Mouse (Mus musculus): ENCODE results near the gene Mrpl47.
"Not testable (repeated sequence)": the region's sequence is repeated elsewhere in the genome, so short reads cannot be mapped to it uniquely, and the experiment has no call there.

Mrpl47 gene

GRCm38 (mm10) chr3:32737172-32737655 is at the start of gene Mrpl47:
TSS of gene Mrpl47 (minus strand) at chr3:32737605.
- no peak for DNase-seq

DNA sequence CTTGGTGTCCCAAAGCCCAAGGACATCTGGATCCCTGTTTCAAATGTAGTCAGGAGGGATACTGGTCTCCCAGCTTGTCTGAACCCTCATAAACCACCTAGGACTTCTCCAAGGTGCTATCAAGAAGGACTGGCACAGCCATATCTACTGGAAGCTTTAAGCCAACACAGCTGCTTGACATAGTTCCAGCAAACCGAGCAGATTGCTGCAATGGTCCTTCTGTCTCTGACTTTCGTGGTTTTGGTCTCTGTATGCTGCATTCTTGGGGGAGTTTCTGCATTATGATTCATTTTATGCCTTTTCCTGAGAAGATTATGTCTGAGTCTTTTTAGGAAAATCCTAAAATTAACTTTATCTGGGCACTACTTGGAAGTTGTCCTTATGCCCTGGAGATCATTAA is 33.4 kb upstream of the Mrpl47 start:
- DNase-seq, result no peak

DNA sequence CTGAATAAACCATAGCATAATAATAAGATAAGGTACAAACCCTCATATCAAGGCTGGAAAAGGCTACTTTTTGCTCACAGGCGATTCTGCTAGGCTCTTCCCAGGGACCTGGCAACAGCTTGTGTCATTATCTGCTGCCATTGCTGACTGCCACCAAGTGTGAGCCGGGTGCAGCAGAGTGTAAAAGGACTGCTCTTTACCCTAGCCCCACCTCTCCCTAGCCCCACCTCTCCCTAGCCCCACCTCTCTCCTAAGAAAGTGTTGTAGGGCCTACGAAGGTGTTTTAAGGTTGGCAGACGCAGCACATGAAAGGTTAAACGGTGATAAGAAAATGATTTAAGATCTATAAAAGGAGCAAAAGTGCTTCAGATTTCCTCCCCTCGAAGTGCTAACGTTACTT is 26.5 kb upstream of the Mrpl47 start:
- no peak for DNase-seq

DNA sequence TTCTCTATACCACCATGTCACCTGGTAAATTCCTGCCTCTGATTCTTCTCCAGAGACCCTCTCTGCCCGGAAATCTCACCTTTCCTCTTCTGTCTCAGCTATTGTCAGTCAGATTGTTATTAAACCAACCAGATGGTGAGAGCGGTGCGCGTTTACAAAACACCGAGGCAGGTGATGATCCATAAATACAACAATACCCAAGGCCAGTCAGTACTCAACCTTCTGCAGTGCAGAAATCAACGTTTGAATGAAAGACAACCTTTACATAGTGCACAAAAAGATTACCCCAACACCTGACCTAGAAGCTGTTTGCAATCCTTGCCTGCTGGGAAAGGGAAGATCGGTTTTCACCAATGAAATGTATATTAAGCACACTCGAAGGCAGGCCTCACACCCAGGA is 25.6 kb upstream of the Mrpl47 start:
- no peak for DNase-seq

GRCm38 (mm10) chr3:32759212-32759611 is 21.8 kb upstream of the Mrpl47 start:
- no peak for DNase-seq

DNA sequence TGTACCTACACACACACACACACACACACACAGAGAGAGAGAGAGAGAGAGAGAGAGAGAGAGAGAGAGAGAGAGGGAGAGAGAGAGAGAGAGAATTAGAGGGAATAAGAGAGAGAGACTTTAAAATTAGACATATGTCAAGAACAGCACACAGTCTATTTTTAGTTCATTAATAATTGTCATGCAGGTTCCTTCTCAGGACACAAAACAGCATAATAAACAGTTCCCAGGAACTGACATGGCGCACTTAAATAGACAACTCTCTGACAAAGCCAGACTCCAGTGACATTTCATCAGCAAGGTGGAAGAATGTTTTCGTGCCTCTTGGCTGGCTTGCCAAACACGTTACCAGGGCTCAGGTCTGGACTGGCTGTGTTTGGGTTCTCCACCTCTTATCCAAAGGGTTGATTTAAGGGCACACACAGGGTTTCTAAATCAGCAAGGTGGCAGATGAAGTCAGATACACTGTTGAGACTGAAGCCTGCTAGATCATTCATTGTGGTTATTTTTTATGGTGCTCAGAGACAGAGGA is 17.0 kb upstream of the Mrpl47 start:
- DNase-seq, result no peak

GRCm38 (mm10) chr3:32749820-32750579 is 12.6 kb upstream of the Mrpl47 start:
- DNase-seq, result no peak

- DNase-seq, result no peak
These were observed 11.0 kb upstream of the Mrpl47 start for GRCm38 (mm10) chr3:32748384-32748783.

- not testable (repeated sequence) for DNase-seq
These were observed 8.0 kb upstream of the Mrpl47 start for GRCm38 (mm10) chr3:32745426-32745825.

DNA sequence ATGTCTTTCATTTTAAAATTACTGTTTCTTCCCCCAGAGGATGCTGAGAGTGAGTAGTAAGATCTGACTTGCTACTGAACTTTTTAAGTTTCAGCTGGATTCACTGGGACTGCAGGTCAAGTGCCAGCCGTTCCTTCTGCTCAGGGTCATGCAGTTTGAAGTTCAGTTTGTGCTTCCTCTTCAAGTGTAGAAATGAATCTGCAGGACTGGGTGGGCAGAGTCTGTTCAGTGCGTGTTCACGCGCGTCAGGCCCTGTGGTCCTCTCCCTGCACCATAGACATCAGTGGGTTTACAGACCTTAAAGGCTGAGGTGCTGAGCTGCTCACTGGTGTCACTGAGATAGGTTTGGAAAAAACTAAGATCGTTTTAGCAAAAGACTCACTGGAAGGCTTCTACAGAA is 7.6 kb upstream of the Mrpl47 start:
- DNase-seq, result no peak

- no peak for DNase-seq
These were observed 4.9 kb upstream of the Mrpl47 start for GRCm38 (mm10) chr3:32742276-32742780.

GRCm38 (mm10) chr3:32738549-32738948 is 1.1 kb upstream of the Mrpl47 start:
- DNase-seq, result no peak

GRCm38 (mm10) chr3:32736244-32737171 is 897 bp downstream of the Mrpl47 start, which contains the start of gene Ndufb5:
TSS of gene Ndufb5 (plus strand) at chr3:32736990.
- DNase-seq, result peak; percentile 93

DNA sequence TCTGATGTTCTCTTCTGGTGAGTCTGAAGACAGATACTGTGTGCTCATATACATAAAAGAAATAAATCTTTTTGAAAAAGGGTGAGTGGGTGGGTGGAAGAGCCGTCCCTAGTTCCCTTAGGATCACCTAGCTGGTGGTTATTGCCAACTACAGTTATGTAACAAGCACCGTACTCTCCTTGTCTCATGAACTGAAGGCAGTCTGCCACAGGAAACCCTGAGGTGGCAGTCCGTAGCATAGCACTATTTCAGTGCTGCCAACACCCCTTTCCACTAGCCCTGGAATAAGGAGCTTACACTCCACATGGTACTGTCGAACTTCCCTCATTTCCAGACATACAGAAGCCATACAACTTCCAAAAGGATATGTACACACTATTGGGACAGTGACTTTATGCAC is 9.5 kb downstream of the Mrpl47 start:
- no peak for DNase-seq

GRCm38 (mm10) chr3:32725951-32726350 is 11.5 kb downstream of the Mrpl47 start:
- no peak for DNase-seq

DNA sequence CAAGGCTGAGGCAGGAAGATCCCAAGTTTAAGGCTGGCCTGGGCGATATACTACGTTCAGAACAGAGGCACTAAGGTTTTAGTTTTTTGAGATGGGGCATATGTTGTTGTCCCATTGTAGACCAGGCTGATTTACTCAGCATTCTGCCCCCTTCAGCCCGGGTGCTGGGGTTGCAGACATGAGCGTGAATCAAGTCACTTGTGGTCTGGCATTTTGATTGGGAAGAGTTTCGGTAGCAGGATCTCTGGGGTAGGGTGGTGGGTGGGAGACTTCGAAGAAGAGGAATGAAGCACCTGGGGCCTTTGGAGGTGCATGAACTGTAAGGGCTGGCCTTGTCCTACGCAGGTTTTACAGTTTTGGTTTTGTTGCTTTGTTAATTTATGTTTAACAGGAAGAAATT is 13.2 kb downstream of the Mrpl47 start:
- no peak for DNase-seq

DNA sequence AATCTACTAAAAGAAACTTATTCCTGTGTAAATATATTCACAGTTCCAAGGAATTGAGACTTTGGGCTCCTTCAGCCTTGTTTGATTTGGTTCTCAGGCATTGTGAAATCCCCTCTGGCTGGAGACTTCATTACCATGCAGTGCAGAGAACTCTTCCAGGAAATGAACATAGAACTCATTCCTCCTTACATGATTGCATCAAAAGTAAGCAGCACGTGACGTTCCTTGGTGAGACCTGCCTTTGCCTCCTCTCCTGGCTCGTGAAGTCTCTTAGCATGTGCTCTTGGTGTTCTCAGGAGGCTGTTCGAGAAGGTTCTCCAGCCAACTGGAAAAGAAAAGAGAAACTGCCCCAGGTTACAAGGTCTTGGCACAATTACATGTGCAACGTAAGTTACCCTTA is 19.1 kb downstream of the Mrpl47 start:
- DNase-seq, result no peak

- DNase-seq, result not testable (repeated sequence)
These were observed 20.0 kb downstream of the Mrpl47 start for GRCm38 (mm10) chr3:32717403-32717802.

DNA sequence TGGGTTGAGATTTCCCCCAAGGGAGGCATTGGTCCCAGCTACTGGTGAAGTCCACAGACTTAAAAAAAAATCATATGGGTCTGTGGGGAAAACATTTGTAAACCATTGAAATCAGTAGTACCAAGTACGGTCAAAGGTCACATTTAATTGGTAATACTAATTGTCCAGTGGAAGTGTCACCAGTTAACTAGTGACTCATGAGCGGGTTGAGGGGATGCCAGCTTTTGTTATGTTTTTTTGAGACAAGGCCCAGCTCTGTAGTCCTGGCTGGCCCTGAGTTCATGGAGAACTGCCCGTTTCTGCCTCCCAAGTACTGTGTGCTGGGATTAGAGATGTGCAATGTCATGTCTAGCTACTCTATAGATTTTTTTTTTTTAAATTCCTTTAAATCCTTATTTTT is 23.7 kb downstream of the Mrpl47 start:
- no peak for DNase-seq

GRCm38 (mm10) chr3:32709388-32709787 is 28.0 kb downstream of the Mrpl47 start:
- no peak for DNase-seq

DNA sequence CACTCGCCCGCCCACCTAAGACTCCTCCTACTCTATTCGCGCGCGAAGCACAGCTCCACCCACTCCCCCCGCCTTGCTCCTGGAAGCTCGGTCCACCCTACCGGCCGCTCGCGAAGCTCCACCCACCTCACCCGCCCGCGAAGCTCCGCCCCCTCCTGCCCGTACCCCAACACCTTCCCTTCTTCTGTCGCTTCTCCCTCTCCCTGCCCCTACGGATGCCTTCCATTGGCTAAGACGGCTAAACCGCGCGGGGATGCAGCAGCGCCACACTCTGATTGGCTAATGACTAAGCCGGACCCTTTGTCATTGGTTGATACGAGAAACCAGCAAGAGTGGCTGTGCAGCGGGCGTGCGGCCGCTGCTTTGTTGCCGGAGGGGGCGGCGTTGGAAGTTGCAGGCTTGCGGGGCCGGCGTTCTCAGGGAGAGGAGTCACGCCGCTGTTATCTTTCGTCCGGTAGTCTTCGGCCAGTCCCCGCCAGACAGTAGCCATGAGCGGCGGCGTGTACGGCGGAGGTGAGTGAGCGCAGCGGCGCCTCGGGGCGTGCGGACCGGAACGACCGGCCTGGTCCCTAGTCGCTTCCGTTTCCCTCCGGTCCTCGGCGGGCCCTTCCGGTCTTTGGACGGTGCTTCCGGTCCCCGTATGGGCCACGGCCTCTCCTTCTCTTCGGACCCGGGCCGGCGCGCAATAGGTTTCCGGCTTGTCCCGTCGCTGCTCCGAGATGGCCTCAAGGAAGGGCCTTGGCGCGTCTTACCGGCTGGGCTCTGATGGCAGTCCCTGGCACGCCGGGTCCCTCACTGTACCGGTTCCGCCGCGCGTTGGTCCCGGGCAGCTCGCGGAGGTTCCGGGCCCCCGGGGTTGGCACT is 28.8 kb downstream of the Mrpl47 start:
- DNase-seq, result peak; percentile 99

DNA sequence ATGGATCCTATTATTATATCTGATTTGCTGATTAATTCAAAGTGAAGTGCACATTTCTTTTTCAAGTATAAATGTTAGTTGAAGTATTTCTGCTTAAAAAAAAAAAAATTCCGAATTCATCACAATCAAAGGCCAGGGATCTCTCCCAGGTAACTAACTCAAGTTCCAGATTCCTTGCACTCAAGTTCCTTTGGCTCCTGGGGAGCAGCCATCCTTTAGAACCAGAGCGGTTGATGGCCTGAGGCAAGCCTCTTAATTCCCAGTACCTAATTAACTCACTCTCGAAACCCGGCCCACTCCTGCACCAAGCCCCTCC is 29.4 kb downstream of the Mrpl47 start:
- no peak for DNase-seq

All from thymus, postnatal 4 days (tissue).